Mouse (Mus musculus) kidney, adult 2 months (tissue): ENCODE results near the gene Olfr1126.

Experiments used
- CTCF ChIP-seq: fragments of 200-500 bp; conservative IDR thresholded peaks from 2 replicates; pipeline ENCODE4 v1.5.1; 2011; ENCODE audit warnings: low read depth, mild to moderate bottlenecking, control low read depth, low read length, moderate library complexity, mixed read lengths; ENCODE audit not compliant: insufficient read depth, insufficient read length
- POLR2A ChIP-seq: fragments of 200-500 bp; IDR thresholded peaks from one replicate; pipeline ENCODE4 v1.6.1; 2011; ENCODE audit warnings: low read depth, low read length, control low read depth

- TF ChIP-seq CTCF (no peak), POLR2A (no peak)
Measured at GRCm38 (mm10) chr2:87429975-87430374, 23.8 kb upstream of the Olfr1126 start, which contains the start of gene Olfr1124.
